Mouse (Mus musculus): ENCODE results near the gene Stac2.

DNA sequence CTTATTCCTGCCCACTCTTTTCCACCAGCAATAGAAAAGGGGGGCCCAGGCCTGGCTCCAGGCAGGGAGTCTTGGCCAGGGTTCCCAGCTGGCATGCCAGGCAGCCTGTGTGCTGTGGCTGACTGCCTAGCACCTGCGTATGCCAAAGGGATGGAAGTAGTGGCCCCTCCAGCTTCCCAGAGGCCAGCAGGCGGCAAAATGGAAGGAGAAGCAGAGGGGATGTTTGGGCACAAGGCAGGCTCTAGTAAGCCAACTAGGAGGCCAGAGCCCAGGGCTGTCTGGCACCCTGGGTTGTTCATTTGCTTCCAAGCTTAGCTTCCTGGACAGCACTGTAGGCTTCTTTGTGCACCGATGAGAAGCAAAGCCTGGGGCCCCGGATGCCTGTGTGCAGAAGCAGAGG, 5.5 kb downstream of the Stac2 start:
- TF ChIP-seq CTCF (IDR thresholded peaks at IDR 0.05; ENCODE audit: borderline replicate concordance, insufficient read depth, low read length) (no peak), POLR2A (IDR thresholded peaks at IDR 0.05; ENCODE audit: low read depth, low read length) (no peak)

All from embryonic fibroblast, embryonic 13.5 days (primary cell).